Mouse (Mus musculus) forebrain, embryonic 15.5 days (tissue): Measurements from ENCODE around the gene Eno3. TPM values are rescaled to one million over a fixed set of nuclear protein-coding genes. Genes with fewer than 3 reads are reported as not detected.
A peak's percentile ranks its signal among the peaks of the same experiment; 100 is the strongest.

Experiments
- ATAC-seq: fragments of 200-750 bp; cut with Nextera tagmentation; replicated peaks from 2 replicates; pipeline ENCODE4 v1.8.0; 2017; ENCODE audit warnings: mild to moderate bottlenecking, moderate TSS enrichment, moderate library complexity
- H3K27ac ChIP-seq: fragments of 300-500 bp; sonication (generic); replicated peaks from 2 replicates; pipeline ENCODE4 v1.5.1; 2015; ENCODE audit warnings: mild to moderate bottlenecking, inconsistent platforms
- H3K27me3 ChIP-seq: fragments of 300-500 bp; sonication (generic); 2 replicates; pipeline ENCODE4 v1.6.1; 2015; ENCODE audit warnings: inconsistent platforms
- H3K36me3 ChIP-seq: fragments of 300-500 bp; sonication (generic); 2 replicates; pipeline ENCODE4 v1.6.1; 2015; ENCODE audit warnings: mild to moderate bottlenecking, inconsistent platforms
- H3K4me1 ChIP-seq: fragments of 300-500 bp; sonication (generic); 2 replicates; pipeline ENCODE4 v1.6.1; 2015; ENCODE audit warnings: inconsistent platforms
- H3K4me2 ChIP-seq: fragments of 300-500 bp; sonication (generic); replicated peaks from 2 replicates; pipeline ENCODE4 v1.6.1; 2015; ENCODE audit warnings: mild to moderate bottlenecking, inconsistent platforms
- H3K4me3 ChIP-seq: fragments of 300-500 bp; sonication (generic); 2 replicates; pipeline ENCODE4 v1.5.1; 2015; ENCODE audit warnings: mild to moderate bottlenecking, inconsistent platforms
- H3K9ac ChIP-seq: fragments of 300-500 bp; sonication (generic); replicated peaks from 2 replicates; pipeline ENCODE4 v1.6.1; 2015; ENCODE audit warnings: mild to moderate bottlenecking, inconsistent platforms
- H3K9me3 ChIP-seq: fragments of 300-500 bp; sonication (generic); 2 replicates; pipeline ENCODE4 v1.6.1; 2016; ENCODE audit warnings: inconsistent platforms
- WGBS: fragments of 180-500 bp; shearing (Covaris S2); methylation state at CpG from one replicate; pipeline ENCODE4 v1.1.7; 2015; ENCODE audit warnings: mixed read lengths; 5-methylcytosine and 5-hydroxymethylcytosine counted together
- polyA plus RNA-seq: library from polyadenylated mRNA; unstranded; fragments of >200 nt; fragmentation: Nextera tagmentation; extraction: Ambion mirVana; gene quantifications from 2 replicates; pipeline ENCODE4 v1.2.1, GENCODE M21; 2015

The Eno3 gene
- polyA plus RNA-seq, 1 experiment from 2014 or later = 8.4 TPM

DNA sequence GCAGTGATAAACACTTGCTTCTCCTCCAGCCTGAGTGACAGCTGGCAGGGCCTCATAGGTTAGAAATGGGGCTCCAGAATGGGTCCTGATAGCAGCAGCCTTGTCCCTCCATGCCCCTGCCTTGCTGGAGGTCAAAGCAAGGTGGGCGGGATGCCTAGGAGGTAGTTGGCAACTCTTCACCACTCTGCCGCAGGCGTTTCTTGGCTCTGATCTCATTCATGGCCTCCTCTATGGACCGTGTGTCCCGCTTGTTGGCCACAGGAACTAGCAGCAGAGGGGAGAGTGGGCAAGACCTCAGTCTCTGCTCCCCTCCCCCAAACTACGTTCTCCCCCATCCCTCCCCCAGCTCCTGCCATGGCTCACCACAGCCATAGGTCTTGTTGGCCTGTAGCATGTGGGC, 7.0 kb downstream of the Eno3 start:
- H3K4me2 ChIP-seq = no peak overlapping the region
- ATAC-seq = no peak
- H3K27me3 ChIP-seq = no peaks in the 10 kb centered on the region
- H3K4me3 ChIP-seq = no peak overlapping the region
- peaks cover 32% of the 10 kb centered on the region for H3K36me3 ChIP-seq
- no peak overlapping the region for H3K9ac ChIP-seq
- WGBS = 82% methylated on average over 6 of the region's 6 CpGs
- no peak overlapping the region for H3K27ac ChIP-seq
- H3K9me3 ChIP-seq = no peaks in the 10 kb centered on the region
- H3K4me1 ChIP-seq = peaks cover 13% of the 10 kb centered on the region

GRCm38 (mm10) chr11:70664741-70665140, 7.7 kb downstream of the Eno3 start:
- Histone ChIP-seq H3K9me3 (no peaks in the 10 kb centered on the region), H3K27ac (no peak overlapping the region), H3K27me3 (no peaks in the 10 kb centered on the region), H3K36me3 (peaks cover 32% of the 10 kb centered on the region), H3K4me2 (no peak overlapping the region), H3K9ac (no peak overlapping the region), H3K4me1 (peaks cover 13% of the 10 kb centered on the region), H3K4me3 (no peak overlapping the region)
- 92% methylated on average over 9 of the region's 9 CpGs for WGBS
- no peak for ATAC-seq

GRCm38 (mm10) chr11:70666687-70667086, 9.7 kb downstream of the Eno3 start:
- no peak overlapping the region for H3K4me3 ChIP-seq
- H3K36me3 ChIP-seq = peaks cover 33% of the 10 kb centered on the region
- no peak overlapping the region for H3K27ac ChIP-seq
- no peak overlapping the region for H3K4me2 ChIP-seq
- peaks cover 29% of the 10 kb centered on the region for H3K4me1 ChIP-seq
- WGBS = 91% methylated on average over 8 of the region's 8 CpGs
- H3K9me3 ChIP-seq = no peaks in the 10 kb centered on the region
- H3K27me3 ChIP-seq = no peaks in the 10 kb centered on the region
- no peak for ATAC-seq
- no peak overlapping the region for H3K9ac ChIP-seq

- Histone ChIP-seq H3K36me3 (peaks cover 33% of the 10 kb centered on the region), H3K27ac (peak overlapping the region; percentile 99), H3K9me3 (no peaks in the 10 kb centered on the region), H3K9ac (peak overlapping the region; percentile 60), H3K27me3 (no peaks in the 10 kb centered on the region), H3K4me1 (peaks cover 29% of the 10 kb centered on the region), H3K4me2 (peak overlapping the region; percentile 94), H3K4me3 (peak overlapping the region; percentile 59)
- ATAC-seq = no peak
- WGBS = 75% methylated on average over 14 of the region's 14 CpGs
Observed at GRCm38 (mm10) chr11:70667271-70668150, 10.5 kb downstream of the Eno3 start.

- peak overlapping the region; percentile 99 for H3K27ac ChIP-seq
- ATAC-seq = no peak; the same call in 1 of the 2 replicates
- H3K9me3 ChIP-seq = no peaks in the 10 kb centered on the region
- under 1% methylated on average over 15 of the region's 15 CpGs for WGBS
- H3K9ac ChIP-seq = peak overlapping the region; percentile 60
- no peaks in the 10 kb centered on the region for H3K27me3 ChIP-seq
- H3K4me1 ChIP-seq = peaks cover 29% of the 10 kb centered on the region
- H3K4me2 ChIP-seq = peak overlapping the region; percentile 94
- H3K36me3 ChIP-seq = peaks cover 25% of the 10 kb centered on the region
- peak overlapping the region; percentile 59 for H3K4me3 ChIP-seq
Observed at GRCm38 (mm10) chr11:70668335-70668770, 11.4 kb downstream of the Eno3 start.

GRCm38 (mm10) chr11:70668771-70669505, 11.9 kb downstream of the Eno3 start, which contains the start of gene Spag7:
Gene Spag7, minus strand, starts transcription at chr11:70669416.
- Histone ChIP-seq H3K9me3 (no peaks in the 10 kb centered on the region), H3K4me3 (peak within 1 kb of the TSS; percentile 59), H3K4me2 (peak within 1 kb of the TSS; percentile 94), H3K36me3 (peaks cover 25% of the 10 kb centered on the region), H3K27me3 (no peaks in the 10 kb centered on the region), H3K9ac (peak within 1 kb of the TSS; percentile 70), H3K4me1 (peaks cover 29% of the 10 kb centered on the region), H3K27ac (peak within 1 kb of the TSS; percentile 99)
- peak; percentile 97 for ATAC-seq
- under 1% methylated on average over 44 of the region's 44 CpGs for WGBS

GRCm38 (mm10) chr11:70669582-70670345, 12.8 kb downstream of the Eno3 start:
- Histone ChIP-seq H3K9ac (peak overlapping the region; percentile 70), H3K36me3 (peaks cover 20% of the 10 kb centered on the region), H3K27ac (peak overlapping the region; percentile 99), H3K4me1 (peaks cover 29% of the 10 kb centered on the region), H3K4me3 (peak overlapping the region; percentile 59), H3K9me3 (no peaks in the 10 kb centered on the region), H3K4me2 (peak overlapping the region; percentile 72), H3K27me3 (no peaks in the 10 kb centered on the region)
- under 1% methylated on average over 31 of the region's 31 CpGs for WGBS
- peak; percentile 39 for ATAC-seq

GRCm38 (mm10) chr11:70670483-70670882, 13.5 kb downstream of the Eno3 start:
- WGBS = 35% methylated on average over 14 of the region's 14 CpGs
- peak overlapping the region; percentile 72 for H3K4me2 ChIP-seq
- peaks cover 21% of the 10 kb centered on the region for H3K36me3 ChIP-seq
- no peak for ATAC-seq
- peak overlapping the region; percentile 70 for H3K9ac ChIP-seq
- peak overlapping the region; percentile 59 for H3K4me3 ChIP-seq
- H3K9me3 ChIP-seq = no peaks in the 10 kb centered on the region
- H3K27ac ChIP-seq = peak overlapping the region; percentile 99
- H3K27me3 ChIP-seq = no peaks in the 10 kb centered on the region
- H3K4me1 ChIP-seq = peaks cover 29% of the 10 kb centered on the region

- H3K4me3 ChIP-seq = no peak overlapping the region; the same call in 1 of the 2 replicates
- 80% methylated on average over 16 of the region's 16 CpGs for WGBS
- no peaks in the 10 kb centered on the region for H3K9me3 ChIP-seq
- H3K27me3 ChIP-seq = no peaks in the 10 kb centered on the region
- H3K36me3 ChIP-seq = peaks cover 30% of the 10 kb centered on the region
- ATAC-seq = no peak
- H3K27ac ChIP-seq = no peak overlapping the region
- H3K4me1 ChIP-seq = peaks cover 29% of the 10 kb centered on the region
- H3K9ac ChIP-seq = no peak overlapping the region
- H3K4me2 ChIP-seq = no peak overlapping the region; the same call in 1 of the 2 replicates
Observed at GRCm38 (mm10) chr11:70671333-70672047, 14.5 kb downstream of the Eno3 start.

GRCm38 (mm10) chr11:70674014-70674413, 17.0 kb downstream of the Eno3 start:
- Histone ChIP-seq H3K27me3 (no peaks in the 10 kb centered on the region), H3K4me3 (no peak overlapping the region), H3K4me1 (peaks cover 16% of the 10 kb centered on the region), H3K9me3 (no peaks in the 10 kb centered on the region), H3K4me2 (no peak overlapping the region), H3K27ac (no peak overlapping the region), H3K36me3 (peaks cover 43% of the 10 kb centered on the region), H3K9ac (no peak overlapping the region)
- ATAC-seq = no peak
- 57% methylated on average over 6 of the region's 6 CpGs for WGBS

DNA sequence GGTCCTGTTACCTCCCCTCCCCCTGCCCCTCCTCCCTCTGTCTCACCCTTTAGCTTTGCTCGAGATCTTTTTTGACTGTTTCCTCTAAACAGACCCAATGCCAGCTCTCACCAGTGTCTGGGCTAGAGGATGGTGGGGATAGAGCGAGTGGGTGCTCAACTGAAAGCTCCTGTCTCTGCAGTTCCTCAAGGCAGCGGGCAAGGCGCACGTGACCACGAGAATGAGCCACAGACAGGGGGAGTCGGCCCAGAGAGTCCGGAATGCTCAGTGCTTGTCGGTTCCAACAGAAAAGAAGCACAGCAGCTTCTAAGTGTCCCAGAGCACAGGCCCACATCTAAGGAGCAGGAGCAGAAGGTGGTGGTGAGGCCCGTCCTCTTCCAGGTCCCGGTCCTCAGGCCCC, 17.5 kb downstream of the Eno3 start:
- H3K4me2 ChIP-seq = no peak overlapping the region
- WGBS = 68% methylated on average over 11 of the region's 11 CpGs
- H3K4me1 ChIP-seq = peaks cover 16% of the 10 kb centered on the region
- H3K4me3 ChIP-seq = no peak overlapping the region
- no peaks in the 10 kb centered on the region for H3K27me3 ChIP-seq
- no peak overlapping the region for H3K27ac ChIP-seq
- H3K9me3 ChIP-seq = no peaks in the 10 kb centered on the region
- H3K36me3 ChIP-seq = peaks cover 46% of the 10 kb centered on the region
- ATAC-seq = no peak
- no peak overlapping the region for H3K9ac ChIP-seq
